Mouse (Mus musculus) T-helper 17 cell (primary cell): Measurements from ENCODE around the gene Mbnl1.

Experiments used
- in situ Hi-C, 2 experiments: fragments of 300-600 bp; cut with MboI, MseI; formaldehyde crosslinking; loops; 1 replicate in 1 of 2; 2 replicates in 1 of 2; pipeline ENCODE4 v1.15.1; 2025; ENCODE audit warnings: high pct_unique_total_duplicates in 2 of 2

Gene Mbnl1

DNA sequence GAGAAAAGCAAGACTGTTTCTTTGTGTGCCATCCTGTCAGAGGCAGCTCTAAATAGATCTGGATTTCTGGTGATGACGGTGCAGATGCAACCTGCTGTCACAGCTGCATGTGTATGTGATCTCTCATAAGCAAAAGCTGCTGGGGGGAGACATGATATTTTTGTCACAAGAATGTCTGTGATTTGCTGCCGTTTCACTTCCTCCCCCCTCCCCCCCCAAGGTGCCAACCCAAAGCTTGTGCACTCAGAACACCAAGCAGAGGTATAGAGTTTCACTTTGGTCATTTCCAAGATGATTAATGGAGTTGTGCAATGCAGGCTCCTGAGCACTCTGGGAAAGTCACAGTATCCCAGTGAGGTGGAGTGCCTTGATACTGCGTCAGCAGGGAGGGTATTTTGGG, 116.7 kb downstream of the Mbnl1 start:
- in situ Hi-C loops = loop anchor here in 1 of 2 experiments (25.0 kb wide), 1 partner anchor 1502 kb away; no protein-coding TSS in a partner anchor

DNA sequence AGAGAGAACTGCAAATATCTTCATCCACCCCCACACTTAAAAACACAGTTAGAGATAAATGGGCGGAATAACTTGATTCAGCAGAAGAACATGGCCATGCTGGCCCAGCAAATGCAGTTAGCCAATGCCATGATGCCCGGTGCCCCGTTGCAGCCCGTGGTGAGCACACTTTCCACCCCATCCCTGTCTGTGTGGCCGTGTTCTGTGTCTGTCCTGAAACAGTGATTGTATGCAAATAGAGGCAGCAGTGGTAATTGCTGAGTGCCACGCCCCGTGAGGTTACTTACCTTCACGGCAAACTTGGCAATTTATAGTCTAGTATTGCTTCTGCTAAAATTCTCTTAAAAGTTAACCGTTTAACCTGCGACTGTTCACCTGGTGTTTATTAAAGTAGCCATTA, 123.0 kb downstream of the Mbnl1 start:
- in situ Hi-C loops = loop anchor here (5.0 to 25.0 kb wide), 3 partner anchors 33 to 1508 kb away; no protein-coding TSS in a partner anchor

DNA sequence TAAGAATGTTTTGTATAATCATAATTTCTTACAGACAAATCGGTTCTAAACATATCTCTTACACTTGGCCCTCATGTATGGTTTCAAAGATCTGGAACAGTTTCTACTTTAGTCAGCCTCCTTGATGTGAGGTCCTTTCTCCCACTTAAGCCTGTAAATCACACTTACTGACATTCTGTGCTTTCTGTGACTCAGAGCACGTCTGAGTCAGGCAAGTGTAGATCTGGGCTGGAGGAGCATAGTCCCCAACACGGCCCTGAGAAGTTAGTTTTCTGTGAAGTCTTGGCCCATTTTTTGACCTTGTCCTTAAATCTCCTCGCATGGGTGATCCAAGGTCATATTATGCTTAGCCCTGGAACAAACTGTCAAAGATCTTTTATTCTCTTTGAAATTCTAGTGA, 124.4 kb downstream of the Mbnl1 start:
- in situ Hi-C loops = loop anchor here (5.0 to 25.0 kb wide), 3 partner anchors 35 to 1510 kb away; no protein-coding TSS in a partner anchor

DNA sequence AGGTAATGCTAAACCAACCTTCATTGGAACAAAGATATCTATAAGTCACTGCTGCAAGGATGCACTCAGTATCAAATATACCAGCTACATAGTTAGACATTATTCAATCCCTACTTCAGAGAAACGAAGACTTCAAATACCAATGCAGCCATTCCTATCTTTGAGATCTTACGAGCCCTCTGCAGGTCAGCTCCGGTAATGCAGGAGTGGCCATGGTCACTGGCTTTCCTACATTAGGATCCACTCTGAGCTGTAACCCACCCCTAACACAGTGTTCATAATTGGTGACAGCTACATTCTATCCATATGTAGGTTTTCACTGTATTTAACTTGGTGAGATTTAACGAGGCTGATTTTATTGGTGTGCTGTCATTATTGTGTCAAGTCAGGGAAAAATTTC, 129.1 kb downstream of the Mbnl1 start:
- in situ Hi-C loops = loop anchor here (5.0 to 25.0 kb wide), 4 partner anchors 74 to 1489 kb away; partner anchors contain the start of genes Gpr171 (in 1 of the 2) and P2ry13 (in 1 of the 2)

DNA sequence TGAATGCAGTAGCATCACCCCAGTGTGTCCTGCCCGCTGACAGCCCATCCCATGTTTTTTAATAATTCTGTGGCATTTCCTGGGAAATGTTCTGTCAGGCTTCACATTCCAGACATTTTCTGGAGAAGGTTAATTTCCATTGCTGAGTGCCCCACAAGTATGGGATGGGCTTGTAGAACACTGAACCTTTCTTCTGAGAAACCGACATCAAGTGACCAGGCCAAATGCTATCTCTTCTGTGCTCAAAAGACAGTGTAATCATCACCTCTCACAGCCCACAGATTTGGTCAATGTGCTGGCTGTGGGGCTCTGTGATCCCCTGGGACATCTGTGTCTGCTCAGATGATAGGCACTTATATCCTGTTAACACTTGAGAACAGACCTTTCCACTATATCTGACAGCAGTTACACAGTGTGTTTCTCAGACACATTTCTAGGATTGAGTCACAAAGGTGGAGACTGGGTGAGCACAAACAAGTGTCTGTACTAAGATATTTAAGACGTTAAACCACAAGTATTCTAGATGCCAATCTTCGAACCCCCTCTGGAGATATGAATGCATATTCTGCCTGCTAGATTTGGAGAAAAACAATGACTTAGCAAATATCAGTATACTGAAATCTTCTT, 130.4 kb downstream of the Mbnl1 start:
- in situ Hi-C loops = loop anchor here (5.0 to 25.0 kb wide), 4 partner anchors 76 to 1491 kb away; partner anchors contain the start of genes Gpr171 (in 1 of the 2) and P2ry13 (in 1 of the 2)

DNA sequence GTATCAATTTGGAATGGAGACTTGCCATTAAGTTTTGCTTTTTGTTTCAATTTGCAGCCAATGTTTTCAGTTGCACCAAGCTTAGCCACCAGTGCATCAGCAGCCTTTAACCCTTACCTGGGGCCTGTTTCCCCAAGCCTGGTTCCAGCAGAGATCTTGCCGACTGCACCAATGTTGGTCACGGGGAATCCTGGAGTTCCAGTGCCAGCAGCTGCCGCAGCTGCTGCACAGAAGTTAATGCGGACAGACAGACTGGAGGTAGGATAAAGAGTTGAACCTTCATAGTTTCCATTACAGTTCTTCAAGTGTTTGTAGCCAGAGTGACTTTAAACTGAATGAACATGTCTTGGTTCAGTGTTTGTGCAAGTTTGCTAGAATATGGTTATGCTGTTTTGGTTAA, 131.0 kb downstream of the Mbnl1 start:
- in situ Hi-C loops = loop anchor here (5.0 to 25.0 kb wide), 4 partner anchors 76 to 1491 kb away; partner anchors contain the start of genes Gpr171 (in 1 of the 2) and P2ry13 (in 1 of the 2)

DNA sequence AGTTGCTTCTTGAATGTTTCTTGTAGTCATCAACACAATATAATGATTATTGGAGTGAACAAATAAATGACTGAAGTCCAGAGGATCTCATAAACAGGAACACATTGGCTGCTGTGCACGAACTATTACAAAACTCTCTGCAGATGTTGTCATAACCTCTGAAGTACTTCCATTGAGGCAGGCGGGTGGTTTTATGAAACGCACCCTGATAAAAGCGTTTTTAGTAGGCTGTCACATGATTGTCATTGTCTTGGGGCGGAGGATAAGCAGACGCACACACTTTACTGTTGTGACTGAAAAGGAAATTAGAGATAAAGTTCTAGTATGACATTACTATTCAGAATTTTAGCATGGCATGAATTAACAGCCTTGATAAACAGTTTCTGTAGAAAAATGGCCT, 131.6 kb downstream of the Mbnl1 start:
- in situ Hi-C loops = loop anchor here (5.0 to 25.0 kb wide), 4 partner anchors 77 to 1492 kb away; partner anchors contain the start of genes Gpr171 (in 1 of the 2) and P2ry13 (in 1 of the 2)

DNA sequence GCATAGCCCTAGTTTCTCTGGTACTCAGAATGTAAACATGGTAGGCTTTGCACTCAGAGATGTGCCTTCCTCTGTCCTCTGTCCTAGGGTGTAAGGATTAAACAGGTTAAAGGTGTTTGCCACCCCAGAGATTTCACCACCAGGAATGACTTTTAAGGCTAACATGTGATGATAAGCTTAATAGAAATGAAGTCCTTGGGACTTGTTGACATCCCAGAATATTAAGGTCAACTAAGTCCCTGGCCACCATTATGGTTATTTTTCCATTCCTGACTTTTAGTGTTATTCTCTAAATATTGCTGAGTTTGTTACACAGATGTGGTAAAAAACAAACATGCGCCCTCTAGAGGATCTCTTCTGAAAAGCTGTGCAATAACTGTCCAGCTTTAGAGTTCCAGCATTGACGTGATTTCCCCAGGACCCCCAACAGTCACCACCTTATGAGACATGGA, 136.3 kb downstream of the Mbnl1 start:
- in situ Hi-C loops = loop anchor here in 1 of 2 experiments (25.0 kb wide), 2 partner anchors 1397 to 1497 kb away; partner anchors contain the start of genes Gpr171 and P2ry13

DNA sequence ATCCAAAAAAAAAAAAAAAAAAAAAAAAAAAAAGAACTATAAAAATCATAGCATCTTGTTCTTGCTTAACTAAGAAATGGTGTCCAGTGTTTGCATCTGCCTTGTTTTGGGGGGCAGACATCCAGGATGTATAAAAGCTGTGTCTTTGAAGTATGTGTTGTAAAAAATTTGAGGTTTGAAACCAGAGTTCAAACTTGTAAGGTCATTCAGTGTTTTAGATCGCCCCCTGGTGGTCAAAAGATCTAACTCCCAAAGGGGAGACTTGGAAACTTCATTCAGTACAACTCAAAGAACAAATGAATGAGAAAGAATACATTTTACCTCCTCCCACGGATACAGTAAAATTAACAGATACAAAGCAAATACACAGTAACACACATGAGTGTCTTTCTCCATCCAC, 139.2 kb downstream of the Mbnl1 start:
- in situ Hi-C loops = loop anchor here in 1 of 2 experiments (5.0 to 25.0 kb wide), 4 partner anchors 207 to 1500 kb away; partner anchors contain the start of genes Gpr171 and P2ry13

DNA sequence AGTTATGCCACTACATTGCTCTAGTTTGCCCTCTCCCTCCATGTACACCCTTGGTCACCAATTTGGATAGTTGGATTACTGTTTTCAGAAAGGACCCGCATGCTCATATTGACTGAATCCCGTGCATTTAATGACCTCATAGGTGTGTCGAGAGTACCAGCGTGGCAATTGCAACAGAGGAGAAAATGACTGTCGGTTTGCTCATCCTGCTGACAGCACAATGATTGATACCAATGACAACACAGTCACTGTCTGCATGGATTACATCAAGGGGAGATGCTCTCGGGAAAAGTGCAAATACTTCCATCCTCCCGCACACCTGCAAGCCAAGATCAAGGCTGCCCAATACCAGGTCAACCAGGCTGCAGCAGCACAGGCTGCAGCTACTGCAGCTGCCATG, 140.5 kb downstream of the Mbnl1 start:
- in situ Hi-C loops = loop anchor here in 1 of 2 experiments (5.0 to 25.0 kb wide), 4 partner anchors 208 to 1501 kb away; partner anchors contain the start of genes Gpr171 and P2ry13

DNA sequence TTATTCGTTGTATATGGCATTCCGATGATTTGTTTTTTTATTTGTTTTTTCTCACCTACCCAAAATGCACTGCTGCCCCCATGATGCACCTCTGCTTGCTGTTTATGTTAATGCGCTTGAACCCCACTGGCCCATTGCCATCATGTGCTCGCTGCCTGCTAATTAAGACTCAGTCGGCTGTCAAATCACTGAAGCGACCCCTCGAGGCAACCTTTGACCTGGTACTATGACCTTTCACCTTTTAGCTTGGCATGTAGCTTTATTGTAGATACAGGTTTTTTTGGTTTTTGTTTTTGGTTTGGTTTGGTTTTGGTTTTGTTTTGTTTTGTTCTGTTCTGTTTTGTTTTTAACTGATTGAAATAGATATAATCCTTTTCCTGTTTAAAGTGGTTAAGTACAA, 141.9 kb downstream of the Mbnl1 start:
- in situ Hi-C loops = loop anchor here in 1 of 2 experiments (5.0 to 25.0 kb wide), 4 partner anchors 210 to 1502 kb away; partner anchors contain the start of genes Gpr171 and P2ry13

DNA sequence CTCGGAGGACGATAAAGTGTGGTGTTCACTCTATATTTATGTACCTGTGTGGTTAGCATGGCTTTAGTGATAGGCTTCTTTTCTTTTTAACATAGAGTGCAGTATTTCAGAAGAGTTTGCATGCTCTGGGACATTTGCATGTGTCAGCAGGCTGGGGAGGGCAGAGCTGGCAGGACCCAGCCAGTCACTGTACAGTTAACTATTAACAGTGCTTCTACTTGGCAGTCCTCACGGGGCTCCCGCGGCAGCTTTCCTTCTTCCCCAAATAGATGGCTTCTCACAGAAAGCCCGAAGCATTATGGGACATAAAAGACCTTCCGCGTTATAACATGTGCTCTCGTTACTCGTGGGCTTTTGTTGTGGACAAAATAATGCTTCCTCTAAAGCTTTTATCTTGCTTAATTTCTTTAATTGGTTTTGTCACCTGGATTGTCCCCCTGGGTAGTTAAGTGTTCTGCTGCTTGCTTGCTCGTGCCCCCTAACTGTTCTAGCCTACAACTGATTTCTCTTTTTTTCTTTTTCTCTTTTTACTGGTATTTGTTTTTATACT, 142.5 kb downstream of the Mbnl1 start:
- in situ Hi-C loops = loop anchor here in 1 of 2 experiments (10.0 to 25.0 kb wide), 3 partner anchors 210 to 1503 kb away; partner anchors contain the start of genes Gpr171 and P2ry13

DNA sequence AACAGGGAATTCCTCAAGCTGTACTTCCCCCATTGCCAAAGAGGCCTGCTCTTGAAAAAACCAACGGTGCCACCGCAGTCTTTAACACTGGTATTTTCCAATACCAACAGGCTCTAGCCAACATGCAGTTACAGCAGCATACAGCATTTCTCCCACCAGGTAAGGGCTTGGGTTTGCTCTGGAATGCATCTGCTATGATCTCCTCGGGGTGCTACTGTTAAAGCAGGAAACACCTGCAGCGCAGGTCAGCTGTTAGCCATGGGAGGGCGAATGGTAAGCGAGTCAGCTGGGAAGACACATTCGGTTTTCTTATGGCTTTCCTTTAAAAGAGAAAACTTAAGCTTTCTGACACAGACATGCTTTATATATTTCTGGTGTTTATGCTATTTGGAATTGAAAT, 143.0 kb downstream of the Mbnl1 start:
- in situ Hi-C loops = loop anchor here in 1 of 2 experiments (10.0 to 25.0 kb wide), 3 partner anchors 211 to 1503 kb away; partner anchors contain the start of genes Gpr171 and P2ry13

DNA sequence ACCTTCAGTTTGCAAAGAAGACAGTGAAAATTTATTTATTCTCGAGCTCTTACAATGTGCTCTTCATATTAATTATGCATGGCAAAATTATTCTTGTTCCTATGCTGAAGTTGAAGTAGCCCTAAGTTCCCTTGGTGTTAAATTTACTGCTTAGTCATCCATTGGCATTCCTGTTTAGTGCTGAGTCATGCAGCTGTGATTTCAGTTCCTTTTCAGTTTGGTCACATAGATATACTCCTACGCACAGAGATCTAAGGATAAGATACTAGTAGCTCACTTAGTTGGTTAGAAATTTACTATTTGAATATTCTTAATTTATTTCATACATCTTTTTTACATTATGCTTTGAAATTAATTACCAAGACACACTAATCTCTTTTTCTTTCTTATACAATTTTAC, 143.5 kb downstream of the Mbnl1 start:
- in situ Hi-C loops = loop anchor here in 1 of 2 experiments (10.0 to 25.0 kb wide), 3 partner anchors 211 to 1504 kb away; partner anchors contain the start of genes Gpr171 and P2ry13

DNA sequence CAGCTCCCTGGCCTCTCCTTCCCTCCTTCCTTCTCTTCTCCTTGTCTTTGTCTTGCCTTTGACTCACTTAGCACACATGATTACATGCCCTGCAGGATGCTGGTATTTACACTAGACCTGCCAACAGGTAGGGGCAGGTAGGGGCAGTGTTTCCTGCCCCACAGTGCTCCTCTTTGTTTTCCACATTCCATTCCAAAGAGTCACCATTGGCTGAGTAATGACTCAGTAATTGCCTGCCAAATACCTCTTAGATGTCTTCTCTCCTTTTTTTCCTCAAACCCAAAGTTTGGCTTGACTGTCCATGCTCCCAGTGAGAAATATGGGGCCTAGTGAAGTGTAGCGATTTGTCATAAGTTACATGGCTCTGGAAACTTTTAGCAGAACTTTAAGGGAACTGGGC, 145.0 kb downstream of the Mbnl1 start:
- in situ Hi-C loops = loop anchor here in 1 of 2 experiments (10.0 to 25.0 kb wide), 3 partner anchors 213 to 1505 kb away; partner anchors contain the start of genes Gpr171 and P2ry13

DNA sequence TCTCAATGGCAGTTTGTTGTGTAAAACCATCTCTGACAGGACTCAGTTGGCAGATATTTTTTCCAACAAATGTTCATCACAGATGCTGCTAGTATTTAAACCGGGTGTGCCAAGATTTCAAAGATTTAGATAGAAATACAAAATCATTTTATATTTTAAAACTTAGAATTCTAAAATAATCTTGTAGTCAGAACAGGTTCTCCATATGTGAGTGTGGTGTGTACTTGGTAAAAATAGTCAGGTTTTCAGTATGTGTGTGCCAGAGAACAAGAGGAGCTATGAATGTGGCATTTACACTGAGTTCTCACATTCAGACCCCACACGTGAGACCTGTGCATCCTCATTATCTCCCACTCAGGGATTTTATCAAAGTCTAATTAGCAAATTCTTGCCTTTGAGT, 147.6 kb downstream of the Mbnl1 start:
- in situ Hi-C loops = loop anchor here in 1 of 2 experiments (25.0 kb wide), 2 partner anchors 1408 to 1508 kb away; partner anchors contain the start of genes Gpr171 and P2ry13

DNA sequence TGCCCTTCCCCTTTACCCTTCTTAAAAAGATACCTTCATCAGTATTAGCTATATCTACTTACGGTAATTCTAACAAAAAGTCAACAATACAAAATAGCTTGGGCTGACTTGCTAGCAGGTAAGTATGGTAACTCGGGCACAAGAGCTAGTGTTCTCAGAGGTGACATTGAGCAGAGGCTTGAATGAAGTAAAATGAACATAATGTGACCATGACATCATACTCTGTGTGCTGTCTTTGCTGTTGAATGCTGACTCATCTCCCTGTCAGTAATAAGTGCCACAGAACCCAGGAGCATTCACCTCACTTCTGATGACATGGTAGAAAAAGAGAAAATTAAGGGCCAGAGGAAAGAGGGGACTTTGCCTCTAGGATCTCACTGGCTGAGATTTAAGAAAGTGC, 158.6 kb downstream of the Mbnl1 start:
- in situ Hi-C loops = loop anchor here (10.0 to 25.0 kb wide), 2 partner anchors 706 to 769 kb away; partner anchors contain the start of genes C130079G13Rik (in 1 of the 2) and Gm8298 (in 1 of the 2)

DNA sequence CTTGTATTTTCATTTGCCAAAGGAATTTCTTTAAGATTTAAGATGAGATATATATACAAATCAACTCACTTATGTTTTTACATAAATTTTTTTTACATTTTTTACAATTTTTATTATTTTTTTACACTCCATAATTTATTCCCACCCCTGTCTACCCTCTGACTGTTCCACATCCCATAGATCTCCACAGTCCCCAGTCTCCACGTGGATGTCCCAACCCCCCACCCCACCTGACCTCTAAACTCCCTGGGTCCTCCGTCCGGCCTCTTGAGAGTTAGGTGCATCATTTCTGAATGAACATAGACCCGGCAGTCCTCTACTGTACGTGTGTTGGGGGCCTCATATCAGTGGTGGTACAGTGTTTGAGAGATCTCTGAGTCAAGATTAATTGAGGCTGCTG, 159.1 kb downstream of the Mbnl1 start:
- in situ Hi-C loops = loop anchor here (10.0 to 25.0 kb wide), 2 partner anchors 707 to 769 kb away; partner anchors contain the start of genes C130079G13Rik (in 1 of the 2) and Gm8298 (in 1 of the 2)

DNA sequence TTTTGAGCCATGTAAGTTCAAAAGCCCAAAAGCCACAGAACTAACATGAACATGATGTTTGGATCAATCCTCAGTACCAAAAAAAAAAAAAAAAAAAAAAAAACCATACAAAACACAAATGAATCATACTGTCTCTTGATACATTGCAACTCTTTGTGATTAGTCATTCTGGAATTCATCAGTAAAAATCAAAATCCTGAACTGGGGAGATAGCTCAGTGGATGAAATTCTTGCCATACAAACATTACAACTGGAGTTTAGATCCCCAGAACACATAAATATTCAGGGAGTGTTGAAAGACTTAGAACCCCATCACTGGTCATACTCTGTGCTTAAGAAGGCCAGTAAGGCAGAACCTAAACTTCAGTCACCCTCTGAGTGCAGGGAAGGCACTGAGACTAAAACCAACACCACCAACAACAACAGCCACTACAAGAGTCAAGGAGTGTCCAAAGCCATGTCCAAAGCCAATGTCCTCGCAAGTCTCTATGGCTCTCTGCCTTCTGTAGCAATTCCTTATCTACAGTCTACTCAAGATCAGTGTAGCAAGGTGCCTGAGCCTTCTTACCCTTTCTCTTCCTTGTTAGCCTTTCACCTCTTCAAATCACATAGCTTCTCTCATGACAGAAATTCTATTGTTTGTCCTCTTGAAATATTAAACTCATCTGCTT, 160.3 kb downstream of the Mbnl1 start:
- in situ Hi-C loops = loop anchor here (10.0 to 25.0 kb wide), 2 partner anchors 708 to 771 kb away; partner anchors contain the start of genes C130079G13Rik (in 1 of the 2) and Gm8298 (in 1 of the 2)

DNA sequence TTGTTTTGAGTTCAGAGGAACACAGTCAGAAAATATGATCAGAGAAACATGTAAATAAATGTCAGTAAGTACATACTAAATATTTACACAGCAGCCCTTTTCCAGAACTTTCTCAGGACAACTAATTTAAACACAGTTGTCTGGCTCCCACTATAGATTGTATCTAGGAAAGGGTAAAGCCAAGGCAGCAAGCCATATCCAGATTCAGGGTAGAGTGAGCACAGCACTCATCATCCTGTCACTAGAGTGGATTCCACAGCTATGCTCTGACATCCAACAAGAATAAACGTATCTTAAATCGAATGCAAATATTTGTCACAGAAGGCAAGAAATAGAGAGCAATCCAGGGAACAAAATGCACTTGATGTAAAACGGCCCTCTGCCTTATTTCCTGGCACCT, 165.9 kb downstream of the Mbnl1 start:
- in situ Hi-C loops = loop anchor here (10.0 to 25.0 kb wide), 2 partner anchors 714 to 776 kb away; partner anchors contain the start of genes C130079G13Rik (in 1 of the 2) and Gm8298 (in 1 of the 2)
